Mouse (Mus musculus) MEL (cell line): ENCODE data around the gene Myoc. TPM values are rescaled to one million over a fixed set of nuclear protein-coding genes. Genes with fewer than 3 reads are reported as not detected.
"Not testable (repeated sequence)": the region's sequence is repeated elsewhere in the genome, so short reads cannot be mapped to it uniquely, and the experiment has no call there.

ENCODE experiments used
- DNase-seq: peaks from one replicate; pipeline ENCODE4 v3.0.0; 2011; ENCODE audit warnings: low read depth, low spot score
- H3K27ac ChIP-seq: 2 replicates; pipeline ENCODE4 v1.5.1; 2012; ENCODE audit warnings: low read depth, mild to moderate bottlenecking, control low read depth, low read length, moderate library complexity; ENCODE audit not compliant: control insufficient read depth
- H3K27me3 ChIP-seq, 2 experiments: fragments of 150-350 bp in 1 of 2; sonication (generic) in 1 of 2; 2 replicates each; pipeline ENCODE4 v1.6.1; 2012; ENCODE audit warnings: low read length in 2 of 2, mild to moderate bottlenecking in 2 of 2, improper control_type of control experiment in 1 of 2, moderate library complexity in 1 of 2; ENCODE audit not compliant: insufficient read depth in 2 of 2, control insufficient read depth in 1 of 2
- H3K36me3 ChIP-seq, 2 experiments: 2 replicates each; pipeline ENCODE4 v1.6.1; 2012 to 2014; ENCODE audit warnings: low read length in 2 of 2, improper control_type of control experiment in 1 of 2, inconsistent platforms in 1 of 2, mild to moderate bottlenecking in 1 of 2; ENCODE audit not compliant: insufficient read depth in 2 of 2, control insufficient read depth in 1 of 2
- H3K4me1 ChIP-seq, 2 experiments: fragments of 150-350 bp in 1 of 2; sonication (generic) in 1 of 2; 2 replicates each; pipeline ENCODE4 v1.6.1; 2012; ENCODE audit warnings: low read length in 2 of 2, improper control_type of control experiment in 1 of 2, mild to moderate bottlenecking in 1 of 2; ENCODE audit not compliant: insufficient read depth in 2 of 2, control insufficient read depth in 1 of 2
- H3K4me3 ChIP-seq, 2 experiments: fragments of 150-350 bp in 1 of 2; sonication (generic) in 1 of 2; 2 replicates each; pipeline ENCODE4 v1.5.1; 2012; ENCODE audit warnings: low read depth in 2 of 2, low read length in 2 of 2, mild to moderate bottlenecking in 2 of 2, moderate library complexity in 2 of 2, control low read depth in 1 of 2, improper control_type of control experiment in 1 of 2; ENCODE audit not compliant: control insufficient read depth in 1 of 2, insufficient read depth in 1 of 2
- H3K79me2 ChIP-seq: 2 replicates; pipeline ENCODE4 v1.6.1; 2012; ENCODE audit warnings: mild to moderate bottlenecking, low read length, moderate library complexity; ENCODE audit not compliant: control insufficient read depth, poor library complexity, insufficient read depth
- H3K9ac ChIP-seq: 2 replicates; pipeline ENCODE4 v1.6.1; 2012; ENCODE audit warnings: low read depth, mild to moderate bottlenecking, control low read depth, low read length, moderate library complexity; ENCODE audit not compliant: control insufficient read depth, poor library complexity, severe bottlenecking
- H3K9me3 ChIP-seq: fragments of 150-350 bp; sonication (generic); replicated peaks from 2 replicates; pipeline ENCODE4 v1.6.1; 2012; ENCODE audit warnings: mild to moderate bottlenecking, low read length, improper control_type of control experiment, moderate library complexity; ENCODE audit not compliant: insufficient read depth
- ELF1 ChIP-seq: IDR thresholded peaks from 2 replicates; pipeline ENCODE4 v1.6.1; 2014; ENCODE audit warnings: low read depth, mild to moderate bottlenecking, inconsistent platforms, low read length, improper control_type of control experiment, moderate library complexity
- ETS1 ChIP-seq: IDR thresholded peaks from 2 replicates; pipeline ENCODE4 v1.6.1; 2012; ENCODE audit warnings: low read depth, mild to moderate bottlenecking, inconsistent platforms, low read length, improper control_type of control experiment, moderate library complexity
- JUND ChIP-seq: IDR thresholded peaks from 2 replicates; pipeline ENCODE4 v1.6.1; 2011; ENCODE audit warnings: low read depth, mild to moderate bottlenecking, improper control_type of control experiment, low read length
- KAT2A ChIP-seq: conservative IDR thresholded peaks from 2 replicates; pipeline ENCODE4 v1.6.1; 2012; ENCODE audit warnings: low read depth, low read length, improper control_type of control experiment, inconsistent platforms
- MAZ ChIP-seq: IDR thresholded peaks from 2 replicates; pipeline ENCODE4 v1.6.1; 2012; ENCODE audit warnings: low read depth, mild to moderate bottlenecking, inconsistent platforms, low read length, improper control_type of control experiment
- MYB ChIP-seq: IDR thresholded peaks from 2 replicates; pipeline ENCODE4 v1.6.1; 2011; ENCODE audit warnings: mild to moderate bottlenecking, low read depth, low read length, improper control_type of control experiment
- NRF1 ChIP-seq: IDR thresholded peaks from 2 replicates; pipeline ENCODE4 v1.6.1; 2014; ENCODE audit warnings: low read depth, mild to moderate bottlenecking, inconsistent platforms, low read length, improper control_type of control experiment, moderate library complexity; ENCODE audit not compliant: poor library complexity, insufficient read depth, severe bottlenecking
- SIN3A ChIP-seq: IDR thresholded peaks from 2 replicates; pipeline ENCODE4 v1.6.1; 2012; ENCODE audit warnings: low read length, improper control_type of control experiment, inconsistent platforms
- TAL1 ChIP-seq: IDR thresholded peaks from 2 replicates; pipeline ENCODE4 v1.6.1; 2012; ENCODE audit warnings: mild to moderate bottlenecking, inconsistent platforms, low read length, moderate library complexity, mixed read lengths
- TCF12 ChIP-seq: IDR thresholded peaks from 2 replicates; pipeline ENCODE4 v1.6.1; 2014; ENCODE audit warnings: low read depth, mild to moderate bottlenecking, inconsistent platforms, low read length, improper control_type of control experiment, moderate library complexity
- USF1 ChIP-seq: IDR thresholded peaks from 2 replicates; pipeline ENCODE4 v1.6.1; 2014; ENCODE audit warnings: low read depth, mild to moderate bottlenecking, inconsistent platforms, low read length, improper control_type of control experiment, moderate library complexity
- polyA plus RNA-seq, 2 experiments: library from polyadenylated mRNA; stranded (reverse) in 1 of 2; unstranded in 1 of 2; fragments of >175 nt in 1 of 2; fragments of >200 nt in 1 of 2; gene quantifications; 2 replicates each; pipeline versions ENCODE4 v1.2.1 to v1.2.4; 2012; ENCODE audit warnings: low replicate concordance in 2 of 2, low read depth in 1 of 2; ENCODE audit not compliant: insufficient read length in 2 of 2, insufficient read depth in 1 of 2, missing spikeins in 1 of 2
- total RNA-seq: library from RNA; depleted of rRNA; stranded (reverse); fragments of 300-350 nt; gene quantifications from 2 replicates; pipeline ENCODE4 v1.2.3, GENCODE M21; 2012

Myoc gene
- total and polyA plus RNA-seq, 3 experiments: not detected

DNA sequence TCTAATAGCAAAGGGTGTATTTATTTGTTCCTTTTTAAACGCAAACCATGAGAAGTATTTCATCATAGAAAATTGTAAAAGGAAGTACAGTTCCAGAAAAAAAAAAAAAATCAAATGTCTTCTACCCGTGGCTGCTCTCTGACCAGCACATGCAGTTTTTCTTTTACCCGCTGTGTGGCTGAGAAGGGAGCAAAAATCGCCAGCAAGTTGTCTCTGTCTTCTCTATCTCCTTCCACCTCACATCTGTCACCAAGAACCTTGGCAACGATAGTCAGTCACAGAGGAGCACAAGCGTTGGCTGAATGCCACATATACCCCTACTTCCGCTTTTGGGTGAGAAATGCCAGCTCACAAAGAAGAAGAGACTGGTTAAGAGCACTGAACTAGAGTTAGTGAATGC, 13.7 kb upstream of the Myoc start (continued):
- TF ChIP-seq MYB: no peak
- peak; percentile 24; the same call in 1 of the 2 replicates for TF ChIP-seq TAL1
- 0 out of 2 replicates have a peak, but pooled peaks have one; percentile 44 for TF ChIP-seq ETS1
- TF ChIP-seq JUND: no peak
- no peak for TF ChIP-seq USF1
- TF ChIP-seq ELF1: peak; percentile 43; the same call in 1 of the 2 replicates
- TF ChIP-seq NRF1: no peak
- no peak for TF ChIP-seq KAT2A
- no peak for TF ChIP-seq TCF12
- TF ChIP-seq MAZ: no peak
- peak; percentile 65 for TF ChIP-seq SIN3A

DNA sequence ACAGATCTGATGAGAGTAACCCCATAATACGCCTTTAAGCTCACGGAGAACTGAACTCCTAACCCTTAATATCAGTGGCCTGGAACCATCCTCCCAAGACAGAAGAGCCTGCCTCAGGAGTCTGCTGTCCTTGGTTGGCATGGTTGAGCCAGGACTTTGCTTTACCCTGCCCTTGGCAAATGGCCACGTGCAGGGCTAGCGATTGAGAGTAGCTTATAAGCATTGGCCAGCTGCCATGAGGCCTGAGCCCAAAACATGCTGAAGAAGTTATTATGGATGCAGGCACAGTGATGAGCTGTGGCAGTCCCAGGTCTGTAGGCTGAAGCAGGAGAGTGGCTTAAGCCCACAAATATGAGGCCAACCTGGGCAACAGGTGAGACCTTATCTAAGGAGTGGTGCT, 11.1 kb upstream of the Myoc start:
- not testable (repeated sequence) for H3K27me3 ChIP-seq, DNase-seq, H3K27ac ChIP-seq, H3K9ac ChIP-seq, H3K4me3 ChIP-seq, H3K36me3 ChIP-seq, H3K79me2 ChIP-seq, H3K9me3 ChIP-seq
- H3K4me1 ChIP-seq: peaks cover 0 to 14% of the 10 kb centered on the region in 2 experiments; a peak in 2 of 4 replicates

DNA sequence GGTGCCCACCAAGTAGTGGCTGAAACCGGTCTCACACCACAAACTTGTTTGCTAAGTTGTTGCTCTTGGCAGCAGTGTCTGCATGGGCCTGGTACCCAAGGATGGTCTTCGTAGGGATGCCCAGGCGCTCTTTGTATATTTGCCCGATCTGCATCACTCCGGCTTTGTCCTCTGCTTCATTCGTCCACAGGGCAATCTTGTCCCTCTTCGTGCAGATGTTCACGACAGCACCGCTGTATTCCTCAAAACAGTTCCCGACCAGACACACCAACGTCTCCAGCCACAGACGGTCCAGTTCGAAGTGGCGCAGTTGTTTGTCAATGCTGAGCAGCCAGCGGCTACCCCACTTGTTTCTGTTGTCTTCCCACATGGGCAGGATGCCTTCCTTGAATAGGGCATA, 10.6 kb upstream of the Myoc start:
- H3K79me2 ChIP-seq, H3K27ac ChIP-seq, DNase-seq, H3K36me3 ChIP-seq, H3K4me3 ChIP-seq, H3K27me3 ChIP-seq, H3K9ac ChIP-seq, H3K9me3 ChIP-seq: not testable (repeated sequence)
- H3K4me1 ChIP-seq: peaks cover 0 to 14% of the 10 kb centered on the region in 2 experiments; a peak in 2 of 4 replicates

DNA sequence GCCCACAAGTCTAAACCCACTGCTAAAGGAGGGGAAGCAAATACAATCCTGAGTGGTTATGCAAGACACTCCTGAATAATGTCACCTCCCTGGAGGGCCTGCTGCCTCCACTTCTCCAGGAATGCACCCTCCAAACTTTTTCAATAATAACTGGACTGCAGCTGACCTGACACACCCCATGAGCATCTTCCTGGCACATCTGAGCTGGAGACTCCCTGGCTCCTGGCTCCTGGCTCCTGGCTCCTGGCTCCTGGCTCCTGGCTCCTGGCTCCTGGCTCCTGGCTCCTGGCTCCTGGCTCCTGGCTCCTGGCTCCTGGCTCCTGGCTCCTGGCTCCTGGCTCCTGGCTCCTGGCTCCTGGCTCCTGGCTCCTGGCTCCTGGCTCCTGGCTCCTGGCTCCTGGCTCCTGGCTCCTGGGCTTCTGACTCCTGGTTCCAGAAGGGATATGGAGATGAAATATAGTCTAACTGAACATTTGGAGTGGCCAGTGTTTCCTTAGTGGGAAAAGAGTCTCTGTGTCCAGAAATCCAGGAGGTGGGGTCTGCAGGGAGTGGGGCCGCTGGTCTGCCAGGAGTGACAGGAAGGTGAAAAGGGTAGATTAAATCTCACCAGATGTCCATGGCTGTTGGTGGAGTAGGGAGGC, 3.5 kb upstream of the Myoc start:
- H3K79me2 ChIP-seq, DNase-seq, H3K27ac ChIP-seq, H3K9me3 ChIP-seq, H3K27me3 ChIP-seq, H3K4me1 ChIP-seq, H3K36me3 ChIP-seq, H3K9ac ChIP-seq, H3K4me3 ChIP-seq: not testable (repeated sequence)
